Mouse (Mus musculus) CH12.LX (cell line): ENCODE results near the gene C130032M10Rik. TPM values are rescaled to one million over a fixed set of nuclear protein-coding genes. Genes with fewer than 3 reads are reported as not detected.

Experiments used
- DNase-seq: peaks from one replicate; pipeline ENCODE4 v3.0.0-alpha.2; 2013; ENCODE audit errors: extremely low read depth
- H3K27ac ChIP-seq: 2 replicates; pipeline ENCODE4 v1.5.1; 2012; ENCODE audit warnings: low read depth, mild to moderate bottlenecking, control low read depth, moderate library complexity; ENCODE audit not compliant: insufficient read depth
- H3K27me3 ChIP-seq: replicated peaks from 2 replicates; pipeline ENCODE3; 2012; ENCODE audit warnings: inconsistent platforms
- H3K36me3 ChIP-seq, 2 experiments: replicated peaks in 1 of 2; 2 replicates each; pipeline versions ENCODE3 to v1.6.1; 2012; ENCODE audit warnings: inconsistent platforms in 1 of 2, low read length in 1 of 2, mild to moderate bottlenecking in 1 of 2, mixed read lengths in 1 of 2, moderate library complexity in 1 of 2; ENCODE audit not compliant: control insufficient read depth in 1 of 2, insufficient read depth in 1 of 2
- H3K4me1 ChIP-seq, 2 experiments: 2 replicates each; pipeline ENCODE4 v1.6.1; 2012; ENCODE audit warnings: inconsistent platforms in 1 of 2, moderate library complexity in 1 of 2; ENCODE audit not compliant: insufficient read depth in 2 of 2, control insufficient read depth in 1 of 2
- H3K4me2 ChIP-seq: 2 replicates; pipeline ENCODE4 v1.6.1; 2012; ENCODE audit warnings: low read depth, mild to moderate bottlenecking, control low read depth; ENCODE audit not compliant: poor library complexity, insufficient read depth, severe bottlenecking
- H3K4me3 ChIP-seq, 3 experiments: fragments of 150-350 bp in 1 of 3; sonication (generic) in 1 of 3; replicated peaks in 1 of 3; 2 replicates each; pipeline versions ENCODE3 to v1.5.1; 2011 to 2012; ENCODE audit warnings: low read depth in 2 of 3, low read length in 2 of 3, mild to moderate bottlenecking in 2 of 3, moderate library complexity in 2 of 3, control low read depth in 1 of 3, improper control_type of control experiment in 1 of 3, inconsistent platforms in 1 of 3, mixed read lengths in 1 of 3; ENCODE audit not compliant: poor library complexity in 1 of 3
- H3K79me2 ChIP-seq: replicated peaks from 2 replicates; pipeline ENCODE4 v1.6.1; 2012; ENCODE audit warnings: mild to moderate bottlenecking, moderate library complexity; ENCODE audit not compliant: control insufficient read depth, poor library complexity, insufficient read depth, severe bottlenecking; ENCODE audit errors: extremely low read depth
- H3K9ac ChIP-seq: 2 replicates; pipeline ENCODE4 v1.6.1; 2012; ENCODE audit warnings: low read depth, mild to moderate bottlenecking, control low read depth, moderate library complexity; ENCODE audit not compliant: insufficient read depth
- H3K9me3 ChIP-seq: replicated peaks from 2 replicates; pipeline ENCODE3; 2012; ENCODE audit warnings: low read length, inconsistent platforms, mixed read lengths
- BHLHE40 ChIP-seq: IDR thresholded peaks from 2 replicates; pipeline ENCODE4 v1.6.1; 2011; ENCODE audit warnings: mild to moderate bottlenecking, low read depth, low read length, improper control_type of control experiment
- ELF1 ChIP-seq: IDR thresholded peaks from 2 replicates; pipeline ENCODE4 v1.6.1; 2014; ENCODE audit warnings: low read depth, mild to moderate bottlenecking, inconsistent platforms, low read length, improper control_type of control experiment
- EP300 ChIP-seq: IDR thresholded peaks from 2 replicates; pipeline ENCODE4 v1.6.1; 2011; ENCODE audit warnings: low read length, improper control_type of control experiment
- IRF4 ChIP-seq: IDR thresholded peaks from 2 replicates; pipeline ENCODE4 v1.6.1; 2014; ENCODE audit warnings: low read depth, mild to moderate bottlenecking, inconsistent platforms, low read length, improper control_type of control experiment
- MAFK ChIP-seq: IDR thresholded peaks from 2 replicates; pipeline ENCODE4 v1.6.1; 2011; ENCODE audit warnings: low read length, improper control_type of control experiment; ENCODE audit not compliant: insufficient replicate concordance
- MAX ChIP-seq: IDR thresholded peaks from 2 replicates; pipeline ENCODE4 v1.6.1; 2011; ENCODE audit warnings: low read length, improper control_type of control experiment
- MAZ ChIP-seq: IDR thresholded peaks from 2 replicates; pipeline ENCODE4 v1.6.1; 2012; ENCODE audit warnings: low read depth, mild to moderate bottlenecking, inconsistent platforms, low read length, improper control_type of control experiment, moderate library complexity
- NELFE ChIP-seq: IDR thresholded peaks from 2 replicates; pipeline ENCODE4 v1.6.1; 2011; ENCODE audit warnings: low read depth, low read length, improper control_type of control experiment
- RAD21 ChIP-seq: IDR thresholded peaks from 2 replicates; pipeline ENCODE4 v1.6.1; 2011; ENCODE audit warnings: low read depth, mild to moderate bottlenecking, low read length, improper control_type of control experiment, moderate library complexity
- RCOR1 ChIP-seq: conservative IDR thresholded peaks from 2 replicates; pipeline ENCODE4 v1.6.1; 2012; ENCODE audit warnings: low read depth, mild to moderate bottlenecking, inconsistent platforms, low read length, improper control_type of control experiment
- SIN3A ChIP-seq: IDR thresholded peaks from 2 replicates; pipeline ENCODE4 v1.6.1; 2012; ENCODE audit warnings: low read length, improper control_type of control experiment, inconsistent platforms
- SMC3 ChIP-seq: IDR thresholded peaks from 2 replicates; pipeline ENCODE4 v1.6.1; 2011; ENCODE audit warnings: low read depth, low read length, improper control_type of control experiment
- TCF12 ChIP-seq: IDR thresholded peaks from 2 replicates; pipeline ENCODE4 v1.6.1; 2014; ENCODE audit warnings: low read depth, mild to moderate bottlenecking, inconsistent platforms, low read length, improper control_type of control experiment
- UBTF ChIP-seq: IDR thresholded peaks from 2 replicates; pipeline ENCODE4 v1.6.1; 2012; ENCODE audit warnings: low read depth, mild to moderate bottlenecking, inconsistent platforms, low read length, improper control_type of control experiment, moderate library complexity
- USF1 ChIP-seq: IDR thresholded peaks from 2 replicates; pipeline ENCODE4 v1.6.1; 2014; ENCODE audit warnings: low read depth, mild to moderate bottlenecking, inconsistent platforms, low read length, improper control_type of control experiment
- ZNF384 ChIP-seq: IDR thresholded peaks from 2 replicates; pipeline ENCODE4 v1.6.1; 2012; ENCODE audit warnings: low read depth, low read length, improper control_type of control experiment, inconsistent platforms
- dilution Hi-C: fragments of 300-500 bp; cut with MboI; formaldehyde crosslinking; loops from 2 replicates; pipeline ENCODE4 v1.14.3; 2020; ENCODE audit warnings: low sequenced_read_pairs; ENCODE audit not compliant: extremely low pct_unique_long_range_greater_than_20kb, extremely low pct_ligation_motif_present
- in situ Hi-C: fragments of 300-500 bp; cut with MboI; formaldehyde crosslinking; loops from 3 replicates; pipeline ENCODE4 v1.14.3; 2019; ENCODE audit warnings: low sequenced_read_pairs, low pct_ligation_motif_present, low pct_unique_long_range_greater_than_20kb, mixed read lengths
- polyA plus RNA-seq: library from polyadenylated mRNA; unstranded; fragments of >175 nt; gene quantifications from 2 replicates; pipeline ENCODE4 v1.2.1, GENCODE M21; 2012; ENCODE audit warnings: low read depth; ENCODE audit not compliant: insufficient read length
- total RNA-seq, 2 experiments: library from RNA; depleted of rRNA; stranded (reverse); fragments of 300-350 nt in 1 of 2; fragments of >200 nt in 1 of 2; gene quantifications; 2 replicates each; pipeline ENCODE4 v1.2.3; 2012 to 2014

The C130032M10Rik gene
- total and polyA plus RNA-seq, 3 experiments, result not detected

- no peak overlapping the region for H3K27ac ChIP-seq
- H3K4me1 ChIP-seq, result peaks cover 0 to 35% of the 10 kb centered on the region in 2 experiments; a peak in 2 of 4 replicates
- H3K4me3 ChIP-seq, result no peak overlapping the region
- dilution Hi-C loops (no loop called here), in situ Hi-C loops (no loop called here)
- H3K36me3 ChIP-seq, result no peaks in the 10 kb centered on the region
- H3K9ac ChIP-seq, result no peak overlapping the region
- no peaks in the 10 kb centered on the region for H3K79me2 ChIP-seq
- peaks cover 6% of the 10 kb centered on the region for H3K9me3 ChIP-seq
- no peak overlapping the region for H3K4me2 ChIP-seq
- no peak for TF ChIP-seq USF1
- TF ChIP-seq ELF1, result no peak
- TF ChIP-seq SMC3, result no peak
- TF ChIP-seq IRF4, result no peak
- no peak for TF ChIP-seq BHLHE40
- TF ChIP-seq MAX, result no peak
- TF ChIP-seq RCOR1, result no peak
- no peak for TF ChIP-seq ZNF384
- TF ChIP-seq NELFE, result no peak
- no peak for TF ChIP-seq UBTF
- no peak for TF ChIP-seq SIN3A
- no peak for DNase-seq
- no peaks in the 10 kb centered on the region for H3K27me3 ChIP-seq
Measured at GRCm38 (mm10) chr9:114556276-114556855, 40.9 kb downstream of the C130032M10Rik start.

DNA sequence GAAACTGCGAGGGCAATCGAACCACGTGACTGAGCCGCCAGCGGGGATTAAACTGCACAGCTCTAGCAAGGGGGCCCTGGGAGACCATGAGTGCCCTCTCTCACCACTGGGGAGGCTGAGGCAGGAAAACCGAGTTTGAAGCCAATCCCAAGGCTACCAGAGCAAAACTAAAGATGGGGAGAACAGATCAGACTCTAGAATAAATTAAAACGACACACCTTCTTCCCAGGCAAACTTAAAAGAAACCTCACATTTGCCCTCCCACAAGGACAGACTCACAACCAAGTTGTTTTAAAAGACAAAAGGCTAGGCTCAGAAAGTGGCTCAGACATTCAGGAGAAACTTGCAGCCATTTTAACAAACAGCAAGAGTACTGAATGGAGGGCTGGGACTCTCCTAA is 41.6 kb downstream of the C130032M10Rik start:
- Histone ChIP-seq H3K9me3 (peaks cover 8% of the 10 kb centered on the region), H3K36me3 (no peaks in the 10 kb centered on the region), H3K27me3 (no peaks in the 10 kb centered on the region), H3K9ac (no peak overlapping the region), H3K4me2 (no peak overlapping the region), H3K79me2 (no peaks in the 10 kb centered on the region), H3K4me3 (no peak overlapping the region), H3K4me1 (peaks cover 0 to 30% of the 10 kb centered on the region in 2 experiments; a peak in 2 of 4 replicates), H3K27ac (no peak overlapping the region)
- dilution Hi-C loops, result no loop called here
- no peak for TF ChIP-seq SIN3A
- no peak for TF ChIP-seq ZNF384
- TF ChIP-seq MAX, result no peak
- TF ChIP-seq MAZ, result no peak
- no peak for TF ChIP-seq RCOR1
- TF ChIP-seq MAFK, result no peak
- in situ Hi-C loops, result no loop called here
- DNase-seq, result no peak

- Histone ChIP-seq H3K27me3 (no peaks in the 10 kb centered on the region), H3K27ac (no peak overlapping the region), H3K4me3 (no peak overlapping the region), H3K9me3 (peaks cover 26% of the 10 kb centered on the region), H3K4me1 (peaks cover 0 to 1% of the 10 kb centered on the region in 2 experiments; a peak in 1 of 4 replicates), H3K36me3 (no peaks in the 10 kb centered on the region), H3K4me2 (no peak overlapping the region), H3K79me2 (no peaks in the 10 kb centered on the region), H3K9ac (no peak overlapping the region)
- in situ Hi-C loops (no loop called here), dilution Hi-C loops (no loop called here)
- TF ChIP-seq TCF12, result no peak
- TF ChIP-seq EP300, result no peak
- TF ChIP-seq RAD21, result no peak
- TF ChIP-seq IRF4, result no peak
- no peak for DNase-seq
Measured at GRCm38 (mm10) chr9:114560141-114560540, 44.6 kb downstream of the C130032M10Rik start.
